Mouse (Mus musculus): Measurements from ENCODE around the gene Dennd4a.

Dennd4a gene

GRCm38 (mm10) chr9:64810822-64811537 is at the start of gene Dennd4a:
Dennd4a (plus strand) TSS chr9:64811340.
- in situ Hi-C loops (cut with MseI, MboI) = no loop called here

GRCm38 (mm10) chr9:64764824-64765223 is 46.3 kb upstream of the Dennd4a start:
- in situ Hi-C loops (cut with MseI, MboI) = no loop called here

- in situ Hi-C loops (cut with MseI, MboI) = no loop called here
Observed at GRCm38 (mm10) chr9:64766136-64766535, 45.0 kb upstream of the Dennd4a start.

- in situ Hi-C loops (cut with MseI, MboI) = no loop called here
Observed at GRCm38 (mm10) chr9:64767796-64768195, 43.3 kb upstream of the Dennd4a start.

- in situ Hi-C loops (cut with MseI, MboI) = no loop called here
Observed at GRCm38 (mm10) chr9:64769066-64769695, 42.0 kb upstream of the Dennd4a start.

GRCm38 (mm10) chr9:64769911-64770310 is 41.2 kb upstream of the Dennd4a start:
- in situ Hi-C loops (cut with MseI, MboI) = no loop called here

GRCm38 (mm10) chr9:64770411-64770849 is 40.7 kb upstream of the Dennd4a start:
- in situ Hi-C loops (cut with MseI, MboI) = no loop called here

- in situ Hi-C loops (cut with MseI, MboI) = no loop called here
Observed at GRCm38 (mm10) chr9:64771236-64771635, 39.9 kb upstream of the Dennd4a start.

- in situ Hi-C loops (cut with MseI, MboI) = no loop called here
Observed at GRCm38 (mm10) chr9:64773254-64773653, 37.9 kb upstream of the Dennd4a start.

GRCm38 (mm10) chr9:64773936-64774335 is 37.2 kb upstream of the Dennd4a start:
- in situ Hi-C loops (cut with MseI, MboI) = no loop called here

- in situ Hi-C loops (cut with MseI, MboI) = no loop called here
Observed at GRCm38 (mm10) chr9:64774411-64774811, 36.7 kb upstream of the Dennd4a start.

- in situ Hi-C loops (cut with MseI, MboI) = no loop called here
Observed at GRCm38 (mm10) chr9:64774883-64775282, 36.3 kb upstream of the Dennd4a start.

GRCm38 (mm10) chr9:64775491-64775890 is 35.6 kb upstream of the Dennd4a start:
- in situ Hi-C loops (cut with MseI, MboI) = no loop called here

- in situ Hi-C loops (cut with MseI, MboI) = no loop called here
Observed at GRCm38 (mm10) chr9:64777441-64777987, 33.6 kb upstream of the Dennd4a start.

GRCm38 (mm10) chr9:64778151-64778550 is 33.0 kb upstream of the Dennd4a start:
- in situ Hi-C loops (cut with MseI, MboI) = no loop called here

GRCm38 (mm10) chr9:64779628-64780027 is 31.5 kb upstream of the Dennd4a start:
- in situ Hi-C loops (cut with MseI, MboI) = loop anchor here (10.0 kb wide), 1 partner anchor 85 kb away; no protein-coding TSS in a partner anchor

- in situ Hi-C loops (cut with MseI, MboI) = loop anchor here (10.0 kb wide), 1 partner anchor 81 kb away; no protein-coding TSS in a partner anchor
Observed at GRCm38 (mm10) chr9:64783511-64783910, 27.6 kb upstream of the Dennd4a start.

GRCm38 (mm10) chr9:64784841-64785240 is 26.3 kb upstream of the Dennd4a start:
- in situ Hi-C loops (cut with MseI, MboI) = loop anchor here (10.0 kb wide), 1 partner anchor 80 kb away; no protein-coding TSS in a partner anchor

GRCm38 (mm10) chr9:64786216-64786905 is 24.8 kb upstream of the Dennd4a start:
- in situ Hi-C loops (cut with MseI, MboI) = loop anchor here (10.0 kb wide), 1 partner anchor 78 kb away; no protein-coding TSS in a partner anchor

- in situ Hi-C loops (cut with MseI, MboI) = loop anchor here (10.0 kb wide), 1 partner anchor 77 kb away; no protein-coding TSS in a partner anchor
Observed at GRCm38 (mm10) chr9:64788070-64788469, 23.1 kb upstream of the Dennd4a start.

GRCm38 (mm10) chr9:64789341-64789761 is 21.8 kb upstream of the Dennd4a start:
- in situ Hi-C loops (cut with MseI, MboI) = loop anchor here (10.0 kb wide), 1 partner anchor 75 kb away; no protein-coding TSS in a partner anchor

Data from mouse trophoblast stem cell (cell line).